Mouse (Mus musculus) hematopoietic stem cell, adult 5-6 weeks (primary cell): ENCODE results near the gene 1810024B03Rik. TPM values are rescaled to one million over a fixed set of nuclear protein-coding genes. Genes with fewer than 3 reads are reported as not detected.
"Not testable (repeated sequence)": the region's sequence is repeated elsewhere in the genome, so short reads cannot be mapped to it uniquely, and the experiment has no call there.

Experiments
- ATAC-seq, 2 experiments: fragments of 125-278 bp in 1 of 2; replicated peaks in 1 of 2; 2 replicates each; pipeline ENCODE4 v1.8.0; 2016 to 2017; ENCODE audit warnings: inconsistent platforms in 2 of 2, mild to moderate bottlenecking in 2 of 2, moderate number of reproducible peaks in 2 of 2, low read depth in 1 of 2, moderate TSS enrichment in 1 of 2; ENCODE audit not compliant: low FRiP score in 2 of 2, poor library complexity in 2 of 2, severe bottlenecking in 2 of 2, insufficient read depth in 1 of 2, low TSS enrichment in 1 of 2
- total RNA-seq: library from RNA; stranded (forward); fragments of 172-1452, 232-1000 nt; gene quantifications from 2 replicates; pipeline ENCODE4 v1.2.3, GENCODE M21; 2017

The 1810024B03Rik gene
- total RNA-seq, 1 experiment from 2014 or later, result 3.8 TPM

DNA sequence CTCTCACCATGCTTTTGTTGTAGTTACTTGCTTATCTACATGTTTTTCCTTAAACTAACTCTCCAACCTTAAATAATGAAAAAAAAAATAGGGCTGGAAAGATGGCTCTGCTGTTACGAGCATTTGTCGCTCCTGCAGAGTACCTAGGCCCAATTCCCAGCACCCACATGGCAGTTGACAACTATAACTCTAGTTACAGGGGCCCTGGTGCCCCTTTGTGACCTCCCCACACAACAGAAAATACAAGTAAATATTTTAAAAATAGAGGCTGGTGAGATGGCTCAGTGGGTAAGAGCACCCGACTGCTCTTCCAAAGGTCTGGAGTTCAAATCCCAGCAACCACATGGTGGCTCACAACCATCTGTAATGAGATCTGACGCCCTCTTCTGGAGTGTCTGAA lies 2.1 kb downstream of the 1810024B03Rik start:
- not testable (repeated sequence) for ATAC-seq

DNA sequence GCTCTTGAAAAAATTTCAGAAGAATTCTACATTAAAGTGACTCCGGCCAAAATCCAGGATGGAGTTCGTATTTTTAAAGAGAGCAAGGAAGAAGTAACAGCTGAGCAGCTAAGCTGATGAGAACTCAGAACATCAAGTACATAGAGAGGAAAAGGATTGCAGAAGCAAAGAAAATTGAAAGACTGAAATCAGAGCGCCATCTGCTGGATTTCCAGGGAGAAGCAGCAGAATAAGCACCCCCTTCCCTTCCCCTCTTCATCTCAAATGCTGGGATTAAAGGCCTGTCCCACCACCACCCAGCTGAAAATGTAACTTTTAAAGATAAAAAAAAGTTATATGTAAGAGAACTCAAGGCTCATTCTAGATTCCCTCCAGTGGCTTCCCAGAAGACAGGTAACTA lies 3.1 kb downstream of the 1810024B03Rik start:
- 0 out of 4 replicates have a peak, but pooled peaks of 1 of the 2 experiments have one; percentile 28 for ATAC-seq

DNA sequence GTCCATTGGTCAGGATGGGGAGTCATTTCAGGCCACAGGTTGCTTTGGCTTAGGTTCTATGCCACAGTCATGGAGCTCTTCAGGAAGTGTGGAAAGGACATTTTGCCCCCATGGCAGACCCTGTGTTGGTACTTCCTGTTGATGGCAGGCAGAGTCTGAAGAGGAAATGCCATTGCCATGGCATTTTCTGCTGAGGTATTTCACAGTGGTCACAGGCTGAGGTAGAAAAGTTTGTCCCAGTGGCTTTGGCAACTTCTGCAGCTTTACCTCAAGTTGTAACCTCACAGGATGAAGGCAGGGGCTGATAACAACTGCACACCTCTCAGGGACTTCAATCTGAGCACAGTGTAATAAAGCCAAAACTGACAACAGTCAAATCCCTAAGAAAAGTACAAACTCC lies 18.5 kb downstream of the 1810024B03Rik start:
- ATAC-seq, result peak; percentile 83 to 91

DNA sequence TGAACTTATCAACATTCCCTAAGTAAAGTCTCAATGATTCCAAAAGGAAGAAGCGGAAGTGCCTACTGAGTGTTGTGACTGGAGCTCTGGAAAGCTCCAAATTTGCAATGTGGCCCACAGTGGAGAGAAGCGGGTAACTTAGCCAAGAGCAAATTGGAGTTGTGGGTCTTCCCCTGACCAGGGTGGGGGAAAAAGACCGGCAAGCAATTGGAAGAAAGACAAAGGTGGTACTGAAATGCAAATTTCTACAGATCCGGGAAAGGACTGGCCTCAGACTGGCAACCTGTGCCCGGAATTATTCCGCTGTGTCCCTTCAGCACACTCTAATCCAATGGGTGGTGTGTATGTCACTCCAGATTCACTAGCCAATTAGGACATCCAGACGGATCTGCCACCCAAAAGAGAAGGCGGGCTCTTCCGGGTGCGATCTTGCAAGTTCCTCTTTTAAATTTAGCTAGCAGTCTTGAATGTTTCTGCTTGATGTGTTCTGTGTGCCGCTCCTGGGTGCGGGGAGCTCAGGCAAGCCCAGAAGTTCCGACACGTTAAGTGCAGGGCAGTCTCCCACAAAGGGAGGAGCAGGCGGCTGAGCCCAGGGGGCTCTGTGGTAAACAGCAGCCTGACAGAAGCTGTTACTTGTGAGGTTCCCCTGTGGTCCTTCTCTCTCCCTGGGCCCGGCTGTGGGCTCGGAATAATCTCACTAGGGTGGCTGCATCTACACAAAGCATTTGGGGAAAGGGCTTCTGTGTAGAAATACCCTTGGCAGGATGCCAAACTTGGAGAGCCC lies 25.3 kb downstream of the 1810024B03Rik start:
- peak; percentile 99 to 100 for ATAC-seq

DNA sequence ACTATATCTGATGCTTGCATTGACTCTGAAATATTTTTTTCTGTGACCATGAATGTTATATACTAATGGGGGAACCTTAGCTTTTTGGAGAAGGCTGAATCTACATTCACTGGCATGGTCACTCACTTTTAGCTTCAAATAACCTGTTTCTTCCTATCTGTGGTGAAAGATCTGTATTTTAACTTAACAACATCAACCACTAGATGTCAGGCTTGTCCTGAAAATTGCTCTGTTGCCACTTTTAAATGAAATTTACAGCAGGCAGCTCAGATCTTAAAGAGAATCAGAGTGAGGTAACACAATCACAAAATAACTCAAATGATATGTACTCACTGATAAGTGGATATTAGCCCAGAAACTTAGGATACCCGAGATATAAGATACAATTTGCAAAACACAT lies 41.8 kb downstream of the 1810024B03Rik start:
- peak; percentile 46 to 66; a peak in 2 of 4 replicates for ATAC-seq

DNA sequence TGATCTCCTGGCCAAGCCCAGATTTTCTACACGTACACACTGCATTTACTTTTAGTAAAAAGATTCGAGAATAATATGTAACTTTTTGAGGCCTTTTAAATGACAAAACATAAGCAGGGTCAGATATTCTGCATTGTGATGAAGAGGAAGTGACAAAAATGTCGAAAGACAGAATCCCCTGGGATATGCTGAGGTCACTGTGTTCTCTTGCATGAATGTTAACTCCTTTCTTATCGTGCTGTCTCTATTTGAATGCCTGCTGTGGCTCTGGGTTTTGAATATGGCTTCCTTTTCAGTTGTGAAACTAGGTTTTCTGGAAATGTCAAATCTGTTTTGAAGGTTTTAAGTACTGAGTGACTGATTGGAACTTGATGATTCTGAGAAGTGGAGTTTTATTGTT lies 42.4 kb downstream of the 1810024B03Rik start:
- ATAC-seq, result no peak

DNA sequence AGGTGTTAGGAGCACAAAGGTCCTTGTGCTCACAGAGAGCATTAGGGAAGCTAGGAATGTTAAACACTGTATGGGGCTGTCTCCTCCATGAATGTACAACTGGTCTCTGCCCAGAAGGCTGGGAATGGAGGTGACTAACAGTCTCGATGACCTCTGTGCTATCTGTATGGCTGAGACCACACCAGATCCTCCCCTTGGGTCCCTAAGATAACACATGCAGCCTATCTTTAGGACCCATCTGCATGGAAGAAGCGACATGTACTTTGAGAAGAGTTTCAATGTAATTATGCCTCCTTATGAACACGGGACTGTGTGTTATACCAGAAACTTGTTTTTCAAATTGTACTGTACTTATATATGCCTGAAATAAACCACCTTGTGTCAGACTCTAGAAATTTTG lies 62.4 kb downstream of the 1810024B03Rik start:
- ATAC-seq, result no peak

DNA sequence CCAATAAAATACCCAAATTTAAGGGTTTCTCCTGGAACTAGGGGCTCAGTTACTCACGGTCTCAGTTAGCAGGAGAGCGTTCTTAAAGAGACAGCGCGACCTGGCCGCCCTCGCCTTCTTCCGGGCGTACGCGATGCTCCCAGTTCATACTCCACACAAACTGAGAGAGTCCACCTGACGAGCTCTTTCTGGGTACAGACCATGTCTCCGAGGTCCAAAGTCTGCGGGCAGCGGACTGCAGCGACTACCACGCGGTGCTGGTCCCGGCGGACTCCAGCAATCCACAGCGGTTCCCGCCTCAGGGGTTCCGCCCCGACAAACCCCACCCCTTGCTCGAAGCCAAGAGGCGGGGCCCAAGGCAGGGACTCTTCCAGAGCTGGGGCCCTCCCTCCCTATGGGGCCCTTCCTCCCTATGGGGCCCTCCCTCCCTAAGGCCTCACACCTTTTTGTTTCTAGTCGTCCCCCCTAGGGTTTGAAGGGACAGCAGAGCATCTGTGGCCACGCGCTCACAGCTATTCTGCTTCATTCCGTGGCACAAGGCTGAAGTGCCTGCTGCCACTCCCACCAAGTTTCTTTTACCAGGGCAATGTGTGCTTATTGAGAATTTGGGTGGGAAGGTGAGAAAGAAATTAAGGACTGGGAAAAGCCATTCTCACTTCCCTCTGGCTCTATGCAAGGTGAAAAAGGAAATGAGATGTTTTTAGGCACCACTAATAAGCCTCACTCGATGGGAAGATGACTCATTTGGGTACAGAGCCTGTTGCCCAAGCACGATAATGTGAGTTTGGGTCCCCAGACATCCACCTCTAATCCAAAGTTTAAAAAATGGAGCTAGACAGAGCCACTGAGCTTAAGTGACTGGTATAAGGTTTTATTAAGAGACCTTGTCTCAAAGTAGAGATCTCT lies 64.7 kb downstream of the 1810024B03Rik start, which contains the start of gene Itpripl1:
Itpripl1 (minus strand) TSS at position 285 of the 906 bp plus-strand sequence.
- peak; percentile 84 to 88 for ATAC-seq

DNA sequence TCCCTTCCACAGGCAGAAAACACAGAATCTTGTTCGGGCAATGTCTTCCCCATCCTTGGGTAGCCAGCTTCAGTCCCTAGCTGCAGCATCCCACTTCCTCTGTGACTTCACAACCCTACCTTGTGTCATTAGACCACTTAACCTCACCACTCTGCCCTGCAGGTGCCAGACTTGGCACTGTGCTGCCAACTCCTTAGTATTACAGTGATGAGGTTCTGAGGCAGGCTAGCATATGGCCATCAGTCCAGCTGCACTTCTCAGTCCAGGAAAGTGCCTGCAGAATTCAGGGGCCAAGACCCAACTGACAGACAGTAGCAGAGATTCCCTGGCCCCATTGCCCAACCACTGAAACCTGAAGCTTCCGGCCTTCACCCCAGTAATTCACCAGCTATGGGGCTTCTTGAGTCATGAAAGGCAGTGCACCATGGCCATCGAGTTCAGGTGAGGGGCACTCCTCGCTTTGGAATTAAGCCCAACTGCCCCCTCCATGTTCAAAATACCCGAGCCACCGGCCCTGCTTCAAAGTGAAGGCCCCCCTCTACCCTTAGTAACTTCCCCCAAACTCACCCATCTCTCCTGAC lies 65.4 kb downstream of the 1810024B03Rik start:
- ATAC-seq, result peak; percentile 9 to 12; a peak in 1 of 4 replicates

DNA sequence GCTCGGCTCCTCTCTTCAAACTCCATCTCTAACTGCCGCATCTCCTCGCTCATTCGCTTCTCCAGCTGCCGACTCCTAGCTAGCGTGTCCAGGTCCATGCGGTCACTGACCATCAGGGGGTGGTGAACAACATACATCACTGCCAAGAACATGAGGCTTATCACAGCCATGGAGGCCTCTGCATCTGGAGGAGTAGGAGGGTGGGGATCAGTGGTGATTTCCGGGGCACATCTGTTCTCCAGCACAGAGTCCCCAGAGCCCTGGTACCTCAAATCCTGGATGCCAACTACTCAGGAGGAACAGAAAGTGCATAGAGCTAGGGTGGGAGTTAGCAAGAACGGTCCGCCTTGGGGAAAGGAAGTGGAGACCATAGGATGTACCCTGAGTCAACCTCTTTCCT lies 66.0 kb downstream of the 1810024B03Rik start:
- ATAC-seq, result no peak

DNA sequence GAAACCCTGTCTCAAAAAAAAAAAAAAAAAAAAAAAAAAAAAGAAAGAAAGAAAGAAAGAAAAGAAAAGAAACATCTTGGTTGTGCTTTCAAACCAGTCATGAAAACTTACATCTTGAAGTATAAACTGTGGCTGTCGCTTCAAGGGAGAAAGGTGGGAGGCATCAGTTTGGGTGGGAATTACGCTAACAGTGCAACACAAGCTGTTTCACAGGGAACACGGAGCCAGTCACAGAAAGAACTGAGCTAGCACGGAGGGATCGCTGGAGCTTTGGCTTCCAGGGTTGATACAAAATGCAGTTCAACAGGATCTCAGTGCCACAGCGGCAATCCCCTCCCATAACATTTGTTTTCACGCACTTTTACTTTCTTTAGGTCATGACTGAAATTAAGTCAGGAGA lies 68.1 kb downstream of the 1810024B03Rik start:
- no peak for ATAC-seq

DNA sequence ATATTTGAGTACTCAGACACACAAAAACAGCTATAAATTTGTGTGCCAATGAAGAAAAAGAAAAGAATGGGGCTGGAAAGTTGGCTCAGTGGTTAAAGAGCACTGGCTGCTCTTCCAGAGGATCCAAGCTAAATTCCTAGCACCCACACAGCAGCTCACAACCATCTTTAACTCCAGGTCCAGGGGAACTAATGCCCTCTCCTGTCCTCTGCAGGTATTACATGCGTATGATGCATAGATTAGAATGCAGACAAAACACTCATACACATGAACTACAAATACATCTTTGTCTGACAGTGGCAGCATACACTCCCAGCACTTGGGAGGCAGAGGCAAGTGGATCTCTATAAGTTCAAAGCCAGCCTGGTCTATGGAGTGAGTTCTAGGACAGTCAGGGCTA lies 68.5 kb downstream of the 1810024B03Rik start:
- ATAC-seq, result no peak

DNA sequence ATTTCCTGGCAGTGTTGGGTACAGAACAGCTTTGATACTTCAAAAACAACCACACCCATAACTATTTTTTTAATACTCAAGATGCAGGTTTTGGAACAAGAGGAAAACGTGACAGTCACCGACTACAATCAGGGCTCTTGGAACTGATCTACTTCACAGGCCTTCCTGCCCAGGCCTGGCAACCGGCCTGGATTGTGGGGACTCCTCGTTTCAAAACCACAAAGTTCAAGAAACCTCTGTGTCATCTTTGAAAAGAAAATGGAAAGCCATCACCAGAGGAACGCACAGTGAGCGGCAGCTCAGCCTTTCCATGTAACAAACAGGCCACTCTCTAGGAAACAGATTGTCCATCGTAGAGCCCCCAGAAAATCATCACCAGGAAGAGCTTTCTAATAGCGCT lies 69.0 kb downstream of the 1810024B03Rik start:
- ATAC-seq, result peak; percentile 29 to 34; a peak in 3 of 4 replicates

DNA sequence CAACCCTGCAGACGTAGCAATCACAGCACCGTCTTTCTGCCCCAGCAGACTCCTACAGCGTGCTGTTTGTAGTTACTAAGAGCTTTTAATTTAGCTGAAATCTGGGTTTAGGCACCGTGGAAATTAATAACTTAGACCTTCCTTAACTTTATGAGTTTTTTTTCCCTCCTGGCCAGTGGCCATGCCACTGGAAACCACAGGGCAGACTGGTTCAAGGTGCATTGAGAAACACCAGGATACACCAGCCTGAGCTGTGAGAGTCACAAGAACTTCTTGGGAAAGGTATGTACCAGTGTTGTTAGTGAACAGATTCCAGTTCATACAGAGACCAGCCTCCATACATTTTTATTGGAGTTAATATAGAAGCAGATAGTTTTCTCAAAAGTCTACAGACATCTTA lies 69.6 kb downstream of the 1810024B03Rik start:
- ATAC-seq, result no peak

DNA sequence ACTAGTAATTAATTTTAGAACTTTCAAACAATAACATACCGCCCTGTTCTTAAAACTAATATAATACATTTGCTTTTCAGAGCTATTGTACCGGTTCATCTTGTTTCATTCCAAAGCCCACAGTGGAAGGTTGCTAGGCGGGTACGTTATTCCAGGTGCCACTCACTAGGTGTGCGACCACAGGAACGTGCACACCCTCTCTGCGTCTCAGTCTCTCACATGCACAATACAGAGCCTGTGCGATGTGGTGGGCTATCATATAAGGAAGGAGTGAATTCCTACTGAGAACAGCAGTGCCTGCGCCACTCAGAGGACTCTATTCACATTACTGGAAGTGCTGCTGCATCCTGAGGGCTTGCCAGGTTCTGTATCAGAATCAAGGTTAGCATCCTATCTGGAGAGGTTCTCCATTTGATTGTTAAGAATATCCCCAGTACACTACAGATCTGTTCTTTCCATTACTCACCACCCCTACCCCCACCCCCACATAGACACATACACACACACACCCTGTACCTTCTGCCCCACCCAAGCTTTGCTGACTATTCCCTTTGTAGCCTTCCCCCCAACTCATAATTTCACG lies 70.2 kb downstream of the 1810024B03Rik start:
- no peak for ATAC-seq

DNA sequence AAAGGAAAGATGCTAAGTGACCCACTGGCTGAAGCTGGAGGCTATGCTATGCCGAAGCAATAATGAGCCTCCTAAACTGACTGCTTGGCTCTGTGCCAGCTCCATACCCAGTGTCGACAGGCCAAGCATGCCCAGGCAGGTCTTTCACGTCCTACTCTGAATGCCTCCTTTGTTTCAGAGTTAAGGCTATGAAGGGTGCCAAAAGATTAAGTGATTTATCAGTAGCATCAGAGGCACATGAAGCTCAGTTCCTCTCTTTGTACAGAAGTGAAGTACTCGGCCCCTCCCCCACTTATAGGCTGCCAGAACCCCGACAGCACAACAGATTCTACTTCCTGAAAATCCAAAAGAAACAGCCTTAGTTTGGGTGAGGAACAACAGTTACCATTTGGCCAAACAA lies 71.1 kb downstream of the 1810024B03Rik start:
- peak in 1 of 2 experiments; percentile 44; a peak in 3 of 4 replicates for ATAC-seq
